Comparison of ENCODE assay signal across 10 mouse cellular contexts in genomic region chr10:94549511-94550232, GRCm38 (mm10).
DNase-seq lines count a peak whose midpoint lies in the region; ATAC-seq and TF ChIP-seq lines count a peak whose summit lies in the region.
"Had no signal": no experiment of that assay in that cellular context is flagged by ENCODE, and none has a peak within 500 bp of the region (broad histone marks: within the 10 kb centered on the region; RNA-seq: fewer than 3 reads in every experiment).

No protein-coding gene starts in this region.

- H3K27me3 ChIP-seq in heart, embryonic 13.5 days (replicated peaks), result no peaks in the 10 kb centered on the region
- H3K27me3 ChIP-seq in hindbrain, embryonic 11.5 days (ENCODE audit: control insufficient read depth, insufficient read depth, low read length), result no peaks in the 10 kb centered on the region
- H3K27me3 ChIP-seq: midbrain, embryonic 12.5 days had no signal

- H3K4me2 ChIP-seq in heart, embryonic 13.5 days, result no peak overlapping the region
- no peak overlapping the region for H3K4me2 ChIP-seq in hindbrain, embryonic 11.5 days (replicated peaks; ENCODE audit: low read depth, low read length)
- H3K4me2 ChIP-seq: midbrain, embryonic 12.5 days had no signal

- no peak for ATAC-seq in heart, embryonic 13.5 days (ENCODE audit: extremely low read depth, insufficient number of reproducible peaks, low FRiP score, low TSS enrichment)
- no peak for ATAC-seq in hindbrain, embryonic 11.5 days (ENCODE audit: low FRiP score)

- H3K27ac ChIP-seq in layer of hippocampus, adult 2 months, result peak overlapping the region; percentile 78
- H3K27ac ChIP-seq in heart, embryonic 13.5 days (replicated peaks), result 0 out of 2 replicates have a peak overlapping the region, but pooled peaks have one; percentile 31
- H3K27ac ChIP-seq in hindbrain, embryonic 11.5 days (ENCODE audit: low read depth, low read length), result no peak overlapping the region
- H3K27ac ChIP-seq: midbrain, embryonic 12.5 days had no signal

- TF ChIP-seq CTCF in layer of hippocampus, adult 2 months (conservative IDR thresholded peaks at IDR 0.05), result no peak

- no peaks in the 10 kb centered on the region for H3K36me3 ChIP-seq in heart, embryonic 13.5 days
- no peaks in the 10 kb centered on the region for H3K36me3 ChIP-seq in hindbrain, embryonic 11.5 days (ENCODE audit: control insufficient read depth, insufficient read depth, low read length)
- H3K36me3 ChIP-seq: forebrain, embryonic 10.5 days; midbrain, embryonic 12.5 days had no signal

- H3K4me3 ChIP-seq in layer of hippocampus, adult 2 months, result no peak overlapping the region
- H3K4me3 ChIP-seq in heart, embryonic 13.5 days, result no peak overlapping the region
- no peak overlapping the region for H3K4me3 ChIP-seq in hindbrain, embryonic 11.5 days (ENCODE audit: low read depth, low read length)
- H3K4me3 ChIP-seq: forebrain, embryonic 10.5 days; midbrain, embryonic 12.5 days had no signal

- DNase-seq in layer of hippocampus, adult 2 months (ENCODE audit: low spot score in 2 of 2), result no peak
- DNase-seq in layer of hippocampus, postnatal 36 days, result no peak
- peak; percentile 89 for DNase-seq in brain, adult 2 months (ENCODE audit: low read depth, low spot score)
- peak; percentile 50 for DNase-seq in lung, postnatal 25 days (ENCODE audit: low spot score)
- DNase-seq in right cerebral cortex, postnatal 14 days, result no peak
- no peak for DNase-seq in c-Kit-positive CD71-positive TER-119-positive erythroid progenitor cells, embryonic 14.5 days (ENCODE audit: low spot score)
- DNase-seq in hindbrain, embryonic 11.5 days (ENCODE audit: low spot score), result no peak

- H3K4me1 ChIP-seq in heart, embryonic 13.5 days, result peaks cover 43% of the 10 kb centered on the region
- peaks cover 7% of the 10 kb centered on the region; the same call in 1 of the 2 replicates for H3K4me1 ChIP-seq in hindbrain, embryonic 11.5 days (replicated peaks; ENCODE audit: control insufficient read depth, insufficient read depth, low read length)

- WGBS in heart, embryonic 13.5 days, result 64% methylated on average over 4 of the region's 4 CpGs
- WGBS in hindbrain, embryonic 11.5 days, result 58% methylated on average over 4 of the region's 4 CpGs

- H3K9ac ChIP-seq in heart, embryonic 13.5 days, result no peak overlapping the region
- H3K9ac ChIP-seq in hindbrain, embryonic 11.5 days (ENCODE audit: low read depth, low read length), result no peak overlapping the region
- H3K9ac ChIP-seq: midbrain, embryonic 12.5 days had no signal

- no peaks in the 10 kb centered on the region for H3K9me3 ChIP-seq in heart, embryonic 13.5 days
- H3K9me3 ChIP-seq in hindbrain, embryonic 11.5 days (ENCODE audit: control insufficient read depth, low read length), result no peaks in the 10 kb centered on the region
- H3K9me3 ChIP-seq: forebrain, embryonic 10.5 days; midbrain, embryonic 12.5 days had no signal

Comparison
In these comparisons a context has a peak if more than half of its experiments do, and no peak if none do; other contexts are left out.
1. DNase-seq: peak in brain, adult 2 months (single experiment) and lung, postnatal 25 days (single experiment); none in layer of hippocampus, adult 2 months (0 of 2), layer of hippocampus, postnatal 36 days (0 of 2), right cerebral cortex, postnatal 14 days (single experiment), c-Kit-positive CD71-positive TER-119-positive erythroid progenitor cells, embryonic 14.5 days (single experiment) and hindbrain, embryonic 11.5 days (single experiment).